Mouse (Mus musculus) skeletal muscle tissue, adult 2 months (tissue): ENCODE results near the gene Tnpo2.

Experiments
- DNase-seq: peaks from one replicate; pipeline ENCODE4 v3.0.0-alpha.2; 2012; ENCODE audit warnings: low read depth, low spot score

The Tnpo2 gene

GRCm38 (mm10) chr8:85036718-85037365 lies at the start of gene Tnpo2:
TSS of gene Tnpo2 (plus strand) at chr8:85036915.
- peak; percentile 97 for DNase-seq

GRCm38 (mm10) chr8:84987388-84987787 lies 49.3 kb upstream of the Tnpo2 start:
- no peak for DNase-seq

DNA sequence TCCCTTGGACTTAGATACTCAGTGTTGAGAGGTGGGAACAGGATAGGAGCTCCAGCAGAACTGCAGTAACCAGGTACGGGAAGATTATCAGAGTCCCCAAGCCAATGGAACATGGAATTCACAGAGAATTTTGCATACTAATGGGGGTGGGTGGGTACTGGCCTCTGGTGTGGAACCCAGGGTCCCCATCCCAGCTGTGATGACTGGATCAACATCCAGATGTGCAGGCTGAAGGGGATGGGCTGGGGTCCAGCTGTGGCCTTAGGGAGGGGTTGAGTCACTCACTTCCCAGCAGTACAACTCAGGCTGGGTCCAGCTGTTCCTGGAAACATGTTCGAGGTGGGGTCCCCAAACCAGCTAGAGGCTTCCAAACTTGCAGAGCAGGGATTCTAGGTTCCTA lies 48.8 kb upstream of the Tnpo2 start:
- DNase-seq, result no peak

DNA sequence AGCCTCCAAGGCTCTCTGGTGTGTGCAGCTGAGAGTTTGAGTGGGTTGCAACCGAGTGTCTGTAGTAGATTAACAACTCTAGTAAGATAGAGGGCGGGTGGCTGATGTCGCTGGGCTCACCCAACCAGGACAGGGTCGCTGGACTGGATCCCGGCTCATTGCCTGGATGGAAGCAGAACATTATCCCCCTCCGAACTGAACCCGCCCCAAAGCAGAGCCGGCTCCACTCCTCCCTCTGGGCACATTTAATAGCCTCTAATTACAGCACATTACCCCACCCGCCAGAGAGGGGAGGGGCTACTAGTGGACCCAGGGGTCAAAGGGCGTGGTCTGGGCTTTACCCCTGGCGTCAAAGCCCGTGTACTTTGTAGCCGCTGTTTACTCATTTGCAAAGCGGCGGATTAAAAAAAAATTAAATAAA lies 47.4 kb upstream of the Tnpo2 start:
- DNase-seq, result no peak

DNA sequence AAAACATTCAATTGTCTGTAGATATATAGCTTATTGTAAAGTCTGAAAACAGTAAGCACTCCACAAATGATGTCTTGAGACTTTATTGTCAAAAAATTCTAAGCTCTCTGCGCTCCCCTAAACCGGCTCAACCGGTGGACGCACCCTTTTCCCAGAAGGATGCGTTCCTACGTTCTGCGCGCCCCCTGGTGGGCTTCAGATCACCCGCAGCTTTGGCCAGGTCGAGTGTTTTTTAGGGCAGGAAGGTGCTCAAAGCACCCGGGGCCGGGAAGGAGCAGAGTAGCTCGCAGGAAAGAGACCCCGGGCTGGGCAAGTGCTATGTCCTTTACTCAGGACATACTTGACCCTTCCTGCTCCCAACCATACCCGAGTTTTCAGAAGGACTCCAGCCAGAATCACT lies 46.9 kb upstream of the Tnpo2 start:
- DNase-seq, result peak; percentile 89

GRCm38 (mm10) chr8:84990349-84990748 lies 46.4 kb upstream of the Tnpo2 start, which contains the start of gene Hook2:
TSS of gene Hook2 (plus strand) at chr8:84990603.
- peak; percentile 98 for DNase-seq

DNA sequence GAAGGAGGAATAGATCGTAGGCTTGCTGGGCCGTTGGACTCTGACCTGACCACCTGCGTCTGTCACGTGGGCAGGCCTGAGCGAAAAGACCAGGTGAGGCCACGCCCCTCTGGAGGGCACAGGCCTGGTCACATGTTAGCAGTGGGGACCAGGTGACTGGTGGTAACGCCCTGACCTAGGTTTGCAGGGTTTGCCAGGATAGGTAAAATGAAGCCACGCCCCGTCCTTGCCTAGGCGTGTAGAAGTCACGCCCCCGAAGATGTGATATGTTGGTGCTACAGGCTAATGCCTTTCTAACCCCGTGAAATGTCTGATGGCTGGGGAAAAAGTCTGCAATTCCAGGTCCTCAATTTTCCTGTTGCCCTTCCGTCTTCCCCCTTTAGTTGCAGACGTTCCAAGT lies 45.9 kb upstream of the Tnpo2 start:
- DNase-seq, result no peak

DNA sequence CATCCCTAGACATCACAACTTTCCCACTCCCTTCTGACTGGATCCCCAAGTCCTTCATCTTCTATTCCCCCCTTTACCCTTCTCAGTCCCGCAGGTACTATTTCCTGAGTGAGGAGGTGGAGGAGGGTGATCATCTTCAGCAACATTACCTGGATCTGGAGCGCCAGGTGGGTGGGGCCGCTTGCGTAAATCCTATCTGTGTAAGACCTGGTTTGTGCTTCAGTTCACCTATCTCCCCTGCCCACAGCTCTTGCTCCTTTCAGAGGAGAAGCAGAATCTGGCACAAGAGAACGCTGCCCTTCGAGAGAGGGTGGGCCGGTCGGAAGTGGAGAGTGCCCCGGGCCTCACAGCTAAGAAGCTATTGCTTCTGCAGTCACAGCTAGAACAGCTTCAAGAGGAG lies 42.3 kb upstream of the Tnpo2 start:
- DNase-seq, result no peak

DNA sequence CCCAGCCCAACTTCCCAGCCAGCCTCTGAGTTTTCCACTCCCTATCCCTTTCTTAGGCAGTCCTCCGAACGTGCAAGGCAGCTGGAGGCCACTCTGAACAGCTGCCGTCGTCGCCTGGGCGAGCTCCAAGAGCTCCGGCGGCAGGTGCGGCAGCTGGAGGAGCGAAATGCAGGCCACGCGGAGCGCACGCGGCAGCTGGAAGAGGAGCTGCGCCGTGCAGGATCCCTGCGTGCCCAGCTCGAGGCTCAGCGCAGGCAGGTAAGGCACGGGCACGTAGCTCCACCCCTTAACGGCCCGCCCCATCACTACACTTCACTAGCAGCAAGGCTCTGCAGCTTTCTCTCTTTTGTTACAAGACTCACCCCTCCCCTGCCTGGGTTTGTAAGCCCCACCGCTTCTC lies 41.0 kb upstream of the Tnpo2 start:
- no peak for DNase-seq

GRCm38 (mm10) chr8:84996978-84997377 lies 39.7 kb upstream of the Tnpo2 start:
- no peak for DNase-seq

GRCm38 (mm10) chr8:84997649-84998295 lies 38.9 kb upstream of the Tnpo2 start:
- DNase-seq, result peak; percentile 83

DNA sequence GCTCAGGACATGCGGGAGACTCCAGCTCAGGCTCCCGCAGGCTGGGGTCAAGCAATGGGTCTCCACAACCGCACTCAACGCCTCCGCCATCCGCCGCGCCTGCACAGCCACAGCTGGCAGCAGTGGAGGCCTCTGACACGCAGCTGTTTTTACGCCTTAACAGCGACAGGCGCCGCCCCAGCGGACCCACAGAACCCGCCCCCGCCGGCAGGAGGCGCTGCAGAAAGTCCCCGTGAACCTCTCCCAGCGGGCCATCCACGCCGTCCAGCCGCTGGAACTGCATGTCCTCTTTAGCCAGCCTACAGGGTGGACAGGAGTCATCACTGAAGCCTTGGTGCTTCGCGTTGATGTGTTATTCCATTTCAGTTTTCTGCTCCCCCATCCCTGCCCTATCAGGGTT lies 29.0 kb upstream of the Tnpo2 start:
- no peak for DNase-seq

DNA sequence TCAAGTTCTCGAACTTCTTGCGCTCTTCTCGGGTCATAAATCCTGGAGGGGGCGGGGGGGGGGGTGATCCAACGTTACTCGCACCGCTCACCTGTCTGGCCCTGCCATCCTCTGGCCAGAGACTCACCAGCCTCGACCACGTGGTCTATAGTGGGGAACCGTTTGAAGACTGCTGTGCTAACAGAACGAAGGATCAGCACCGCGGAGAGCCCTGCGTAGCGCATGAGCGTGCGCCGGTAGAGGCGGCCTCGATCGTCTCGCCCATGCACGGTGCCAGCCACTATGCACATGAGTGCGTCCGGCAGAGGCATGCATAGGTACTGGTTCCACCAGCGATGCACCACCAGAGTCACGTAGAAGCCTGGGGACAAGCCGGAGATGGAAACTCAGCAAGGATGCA lies 25.5 kb upstream of the Tnpo2 start:
- DNase-seq, result no peak

DNA sequence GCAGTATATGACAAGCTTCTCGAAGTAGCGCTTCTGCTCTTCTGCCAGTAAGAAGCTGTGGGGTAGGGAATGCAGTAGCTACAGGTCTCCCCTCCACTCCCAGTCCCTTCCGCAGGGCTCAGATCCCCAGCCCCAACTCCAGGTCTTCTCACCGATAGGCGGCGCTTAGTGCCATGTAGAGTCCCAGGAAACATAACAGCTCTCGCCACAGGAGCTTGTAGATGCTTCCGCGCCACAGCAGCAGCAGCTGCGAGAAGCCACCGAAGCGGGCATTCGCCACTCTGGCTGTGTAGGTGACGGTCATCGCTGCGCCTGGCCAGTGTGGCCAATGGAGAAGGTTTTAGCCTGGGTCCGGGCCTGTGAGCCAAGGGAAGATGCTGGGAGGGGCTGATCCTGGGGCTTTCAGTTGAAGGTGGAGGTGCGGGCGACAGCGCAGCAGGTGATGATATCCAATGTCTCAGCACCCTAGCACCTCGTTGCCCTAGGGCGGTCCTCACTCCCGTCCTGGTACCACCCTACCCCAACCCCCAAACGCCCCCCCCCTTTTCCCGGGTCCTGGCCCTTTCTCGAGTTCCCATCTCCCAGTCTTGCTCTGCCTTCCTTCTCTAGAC lies 23.4 kb upstream of the Tnpo2 start:
- no peak for DNase-seq

- DNase-seq, result no peak
These were observed 22.3 kb upstream of the Tnpo2 start, which contains the start of gene Best2 for GRCm38 (mm10) chr8:85014431-85014830. TSS of gene Best2 (minus strand) at chr8:85014531.

- no peak for DNase-seq
These were observed 20.0 kb upstream of the Tnpo2 start for GRCm38 (mm10) chr8:85016724-85017123.

- no peak for DNase-seq
These were observed 19.5 kb upstream of the Tnpo2 start for GRCm38 (mm10) chr8:85017209-85017608.

DNA sequence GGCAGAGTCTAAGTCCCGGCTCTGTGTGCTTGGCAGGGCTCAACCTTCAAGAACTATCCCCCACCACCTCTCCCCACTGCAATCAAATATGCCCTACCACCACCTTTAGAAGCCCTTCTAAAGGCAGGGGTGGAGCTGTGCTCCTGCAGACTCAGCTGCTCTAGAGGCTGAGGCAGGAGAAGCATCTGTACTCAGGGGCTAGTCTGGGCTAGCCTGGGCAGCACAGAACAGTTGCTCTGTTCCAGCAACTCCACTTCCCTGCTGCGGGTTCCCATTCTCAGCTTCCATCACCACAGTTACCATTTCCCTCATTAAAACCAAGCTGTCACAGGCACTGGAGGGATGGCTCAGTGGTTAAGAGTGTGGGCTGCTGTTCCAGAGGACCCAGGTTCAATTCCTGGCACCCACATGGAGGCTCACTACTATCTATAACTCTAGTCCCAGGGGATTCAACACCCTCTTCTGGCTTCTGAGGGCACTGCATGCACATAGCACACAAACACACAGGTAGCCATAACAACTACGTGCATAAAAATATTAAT lies 15.1 kb upstream of the Tnpo2 start:
- no peak for DNase-seq

DNA sequence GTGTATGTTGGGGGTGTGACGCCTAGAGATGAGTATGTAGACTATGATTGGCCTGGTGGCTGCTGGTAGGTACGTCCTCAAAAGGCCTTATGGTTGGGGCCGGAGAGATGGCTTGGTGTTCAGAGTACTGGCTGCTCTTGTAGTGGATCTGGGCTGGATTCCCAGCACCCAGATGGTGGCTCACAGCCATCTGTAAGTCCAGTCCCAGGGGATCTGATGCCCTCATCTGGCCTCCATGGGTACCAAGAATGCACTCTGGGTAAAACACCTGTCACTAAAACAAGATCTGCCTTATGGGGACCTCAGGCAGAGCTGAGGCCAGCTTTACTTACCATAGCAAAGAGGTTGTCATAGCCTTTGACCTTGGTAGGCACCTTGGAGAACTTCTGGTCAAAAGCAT lies 12.9 kb upstream of the Tnpo2 start:
- no peak for DNase-seq

DNA sequence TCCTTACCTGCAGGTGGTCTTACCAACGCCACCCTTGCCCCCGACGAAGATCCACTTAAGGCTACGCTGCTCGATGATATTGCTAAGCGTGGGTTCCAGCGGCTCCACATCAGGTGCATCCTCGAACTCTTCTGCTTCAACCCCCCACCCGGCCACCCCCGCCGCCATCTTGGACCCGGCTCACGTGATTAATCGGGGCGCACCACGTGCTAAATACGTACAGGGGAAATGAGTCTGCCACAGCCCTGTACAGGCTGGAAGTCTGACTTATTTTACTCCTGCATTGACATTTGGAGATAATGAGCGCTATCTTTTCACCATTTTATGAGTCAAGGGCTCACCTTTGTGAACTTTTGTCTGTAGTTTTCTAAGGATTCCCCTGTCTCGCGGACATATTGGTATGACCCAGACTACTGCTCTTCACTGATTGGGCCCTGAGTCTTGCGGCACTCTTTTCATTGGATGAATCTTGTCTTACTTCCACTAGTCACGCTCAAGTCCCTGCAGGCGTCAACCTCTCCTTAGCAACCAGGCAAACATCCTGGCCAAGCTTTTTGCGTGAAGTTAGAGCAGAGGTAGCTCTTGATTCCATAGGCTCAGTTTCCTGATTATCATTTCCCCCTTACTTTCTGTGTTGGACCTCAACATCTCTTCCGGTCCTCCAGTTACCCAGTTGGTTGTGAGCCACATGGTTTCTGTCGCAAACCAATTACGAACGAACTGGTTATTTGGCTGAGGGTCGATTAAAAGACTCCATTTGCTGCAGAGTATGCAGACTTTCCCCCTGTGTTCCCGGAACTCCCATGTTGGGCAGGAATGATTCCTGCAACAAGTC lies 11.4 kb upstream of the Tnpo2 start, which contains the start of gene Asna1:
Asna1 (minus strand) TSS at position 184 of the 835 bp plus-strand sequence.
- DNase-seq, result peak; percentile 94

GRCm38 (mm10) chr8:85026670-85027515 lies 9.8 kb upstream of the Tnpo2 start, which contains the start of gene Trir:
TSS of gene Trir (plus strand) at chr8:85026823.
- peak; percentile 97 for DNase-seq
